Mouse (Mus musculus) heart, adult 8-10 months (tissue): ENCODE data around the gene Rbm14. TPM values are rescaled to one million over a fixed set of nuclear protein-coding genes. Genes with fewer than 3 reads are reported as not detected.
"Not testable (repeated sequence)": the region's sequence is repeated elsewhere in the genome, so short reads cannot be mapped to it uniquely, and the experiment has no call there.

ENCODE experiments used
- DNase-seq: peaks from one replicate; pipeline ENCODE4 v3.0.0; 2022; ENCODE audit warnings: low spot score
- total RNA-seq, 4 experiments: library from RNA; stranded (reverse); gene quantifications; 2 replicates each; pipeline ENCODE4 v1.2.4; 2022

Gene Rbm14
- total RNA-seq, 4 experiments from 2014 or later: 16.4 to 23.3 (median 17.3) TPM

DNA sequence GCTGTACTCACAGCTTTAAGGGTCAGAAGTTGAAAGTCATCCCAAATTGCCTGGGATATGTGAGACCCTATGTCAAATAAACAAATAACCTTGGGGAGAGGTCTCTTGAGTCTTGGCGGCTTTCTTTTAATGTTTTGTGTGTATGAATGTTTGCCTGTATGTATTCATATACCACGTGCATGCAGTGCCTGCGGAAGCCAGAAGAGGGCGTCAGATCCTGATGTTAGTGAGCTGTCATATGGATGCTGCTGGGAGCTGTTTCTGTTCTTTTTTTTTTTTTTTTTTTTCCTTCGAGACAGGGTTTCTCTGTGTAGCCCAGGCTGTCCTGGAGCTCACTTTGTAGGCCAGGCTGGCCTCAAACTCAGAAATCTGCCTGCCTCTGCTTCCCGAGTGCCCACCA, 1.6 kb upstream of the Rbm14 start:
- DNase-seq: no peak

DNA sequence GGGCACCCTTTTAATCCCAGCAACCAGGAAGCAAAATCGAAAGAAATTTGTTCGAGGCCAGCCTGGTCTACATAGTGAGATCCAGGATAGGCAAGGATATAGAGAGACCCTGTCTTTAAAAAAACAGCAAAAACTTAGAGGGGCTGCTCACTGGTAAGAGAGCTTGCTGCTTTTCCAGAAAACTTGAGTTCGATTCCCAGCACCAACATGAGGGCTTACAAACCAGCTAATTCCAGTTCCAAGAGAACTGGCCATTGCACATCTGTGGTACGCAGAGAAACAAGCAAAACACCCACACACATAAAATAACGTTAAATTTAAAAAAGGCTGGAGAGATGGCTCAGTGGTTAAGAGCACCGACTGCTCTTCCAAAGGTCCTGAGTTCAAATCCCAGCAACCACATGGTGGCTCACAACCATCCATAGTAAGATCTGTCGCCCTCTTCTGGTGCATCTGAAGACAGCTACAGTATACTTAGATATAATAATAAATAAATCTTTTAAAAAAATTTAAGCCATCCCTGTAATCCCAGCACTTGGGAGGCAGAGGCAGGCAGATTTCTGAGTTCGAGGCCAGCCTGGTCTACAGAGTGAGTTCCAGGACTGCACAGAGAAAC, 1.0 kb upstream of the Rbm14 start:
- not testable (repeated sequence) for DNase-seq

DNA sequence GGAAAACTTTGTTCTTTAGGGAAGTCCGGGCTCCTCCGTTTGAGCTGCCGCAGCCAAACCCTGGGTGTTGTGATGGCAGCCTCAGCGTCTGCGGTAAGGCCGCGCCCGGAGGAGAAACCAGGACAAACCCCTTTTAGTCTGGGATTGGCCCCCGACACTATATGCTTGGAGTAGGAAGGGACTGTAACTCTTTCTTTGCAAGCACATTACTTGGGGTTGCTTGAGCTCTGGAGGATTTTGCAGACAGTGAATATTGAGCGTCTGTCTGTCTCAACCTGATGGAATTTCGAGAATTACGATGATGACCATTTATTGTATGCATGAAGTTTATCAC, 442 bp upstream of the Rbm14 start:
- no peak for DNase-seq

DNA sequence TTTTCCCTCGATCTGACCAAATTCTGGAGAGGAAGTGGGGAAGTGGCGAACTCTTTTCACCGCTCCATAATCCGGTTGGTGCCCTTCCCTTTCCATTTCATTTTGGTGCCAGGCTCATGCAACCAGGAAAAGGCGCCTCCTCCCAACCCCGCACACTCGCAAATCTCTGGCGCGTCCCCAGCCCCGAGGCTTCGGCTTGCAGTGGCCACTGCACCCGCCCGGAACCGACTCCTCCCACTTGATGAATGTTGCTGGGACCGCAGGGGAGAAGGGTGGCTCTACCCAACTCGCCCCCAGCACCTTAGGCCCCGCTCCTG, 730 bp downstream of the Rbm14 start:
- DNase-seq: peak; percentile 20

DNA sequence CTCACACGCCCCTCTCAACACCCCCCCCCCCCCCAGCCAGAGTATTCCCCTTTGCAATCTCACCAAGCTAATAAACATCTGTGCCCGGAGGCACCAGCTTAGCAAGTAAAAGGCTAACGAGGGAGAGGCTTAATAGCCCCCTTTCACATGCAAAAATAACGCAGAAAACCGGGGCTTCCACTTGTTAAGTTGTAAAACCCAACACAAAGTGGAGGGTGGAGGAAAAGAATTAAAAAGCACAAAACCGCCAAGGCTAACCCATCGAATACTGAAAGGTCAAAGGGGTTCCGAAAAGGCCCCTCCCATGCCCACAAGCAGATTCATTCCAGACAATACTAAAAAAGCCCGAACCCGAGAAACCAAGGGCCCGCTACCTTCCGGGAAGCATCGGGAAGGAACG, 1.1 kb downstream of the Rbm14 start:
- no peak for DNase-seq

DNA sequence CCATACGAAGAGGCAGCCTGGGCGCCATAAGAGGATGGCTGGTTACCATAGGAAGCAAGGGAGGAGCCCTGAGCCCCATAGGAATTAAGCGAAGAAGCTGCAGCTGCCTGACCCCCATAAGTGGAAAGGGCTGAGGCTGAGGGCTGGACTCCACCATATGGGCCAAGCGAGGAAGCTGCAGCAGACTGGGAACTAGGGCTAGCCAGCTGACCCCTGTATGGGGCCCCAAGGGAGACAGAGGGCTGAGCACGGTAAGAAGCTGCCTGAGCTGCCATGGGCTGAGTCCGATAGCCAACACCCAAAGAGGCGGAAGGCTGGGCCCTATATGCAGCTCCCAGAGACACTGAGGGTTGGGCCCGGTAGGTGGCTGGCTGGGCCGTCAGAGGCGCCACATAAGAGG, 8.2 kb downstream of the Rbm14 start:
- no peak for DNase-seq

DNA sequence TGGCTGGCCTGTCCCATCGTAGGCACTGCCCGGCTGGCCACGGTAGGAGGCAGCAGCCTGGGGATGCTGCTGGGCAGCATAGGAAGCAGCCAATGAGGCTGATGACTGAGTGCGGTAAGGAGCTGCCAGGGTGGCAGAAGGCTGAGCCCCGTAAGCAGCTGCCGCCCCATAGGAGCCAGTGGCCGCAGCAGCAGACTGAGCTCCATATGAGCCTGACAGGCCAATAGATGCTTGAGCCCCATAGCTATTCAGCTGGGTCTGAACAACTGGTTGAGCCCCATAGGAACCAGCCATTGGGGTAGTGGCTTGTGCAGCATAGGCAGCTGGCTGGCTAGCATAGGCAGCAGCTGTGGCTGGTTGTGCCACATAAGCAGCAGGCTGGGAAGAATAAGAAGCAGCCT, 8.7 kb downstream of the Rbm14 start:
- DNase-seq: no peak

DNA sequence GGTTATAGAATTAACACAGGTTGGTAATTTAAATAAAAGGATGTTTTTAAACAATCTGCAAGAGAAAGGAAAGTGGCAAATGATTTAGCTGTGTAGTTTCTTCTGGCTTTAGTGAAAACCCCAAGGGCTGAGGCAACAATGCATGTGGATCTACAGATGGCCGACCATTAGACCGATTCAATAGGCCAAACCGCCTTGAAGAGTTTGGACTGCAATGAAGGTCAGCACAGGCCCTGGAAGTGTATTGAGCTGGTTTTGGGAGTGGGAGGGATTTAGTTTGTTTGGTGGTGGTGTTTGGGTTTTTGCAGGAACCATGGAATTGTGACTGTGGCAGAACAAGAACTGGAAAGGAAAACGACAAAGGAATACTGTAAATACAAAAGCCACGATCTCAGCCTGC, 12.4 kb downstream of the Rbm14 start:
- no peak for DNase-seq

DNA sequence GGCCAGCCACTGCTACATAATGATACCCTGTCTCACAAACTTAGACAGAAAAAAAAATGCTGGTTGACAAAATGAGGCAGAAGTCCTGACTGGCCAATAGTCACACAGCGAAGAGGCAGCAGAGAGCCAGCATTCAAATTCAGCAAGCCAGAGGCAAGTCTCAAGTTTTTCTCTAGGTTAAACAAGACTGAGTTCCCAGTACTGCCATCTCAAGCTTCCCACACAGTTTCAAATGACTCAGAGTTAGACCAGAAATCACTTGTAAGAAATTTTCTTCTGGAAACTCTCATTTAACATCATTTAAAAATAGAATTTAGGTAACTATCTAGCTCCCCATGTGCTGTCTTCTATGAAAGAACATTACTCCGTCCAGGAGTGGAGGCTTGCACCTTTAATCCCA, 13.6 kb downstream of the Rbm14 start:
- DNase-seq: no peak

DNA sequence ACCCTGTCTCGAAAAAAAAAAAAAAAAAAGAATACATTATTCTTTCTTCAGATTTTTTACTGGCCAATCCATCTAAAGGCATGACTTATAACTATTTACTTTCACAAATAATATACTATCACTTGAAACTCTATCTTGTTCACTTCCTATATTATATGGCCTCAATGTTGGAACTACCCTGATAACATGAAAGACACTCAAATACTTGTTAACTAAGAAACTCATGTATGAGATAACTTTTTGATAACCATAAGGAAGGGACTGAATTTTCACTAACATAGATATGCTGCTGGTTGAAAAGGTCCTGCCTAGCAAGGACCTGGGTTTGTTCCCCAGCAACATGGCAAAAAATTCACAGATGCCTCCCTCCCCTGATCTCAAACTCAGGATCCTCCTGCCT, 15.5 kb downstream of the Rbm14 start:
- DNase-seq: no peak

DNA sequence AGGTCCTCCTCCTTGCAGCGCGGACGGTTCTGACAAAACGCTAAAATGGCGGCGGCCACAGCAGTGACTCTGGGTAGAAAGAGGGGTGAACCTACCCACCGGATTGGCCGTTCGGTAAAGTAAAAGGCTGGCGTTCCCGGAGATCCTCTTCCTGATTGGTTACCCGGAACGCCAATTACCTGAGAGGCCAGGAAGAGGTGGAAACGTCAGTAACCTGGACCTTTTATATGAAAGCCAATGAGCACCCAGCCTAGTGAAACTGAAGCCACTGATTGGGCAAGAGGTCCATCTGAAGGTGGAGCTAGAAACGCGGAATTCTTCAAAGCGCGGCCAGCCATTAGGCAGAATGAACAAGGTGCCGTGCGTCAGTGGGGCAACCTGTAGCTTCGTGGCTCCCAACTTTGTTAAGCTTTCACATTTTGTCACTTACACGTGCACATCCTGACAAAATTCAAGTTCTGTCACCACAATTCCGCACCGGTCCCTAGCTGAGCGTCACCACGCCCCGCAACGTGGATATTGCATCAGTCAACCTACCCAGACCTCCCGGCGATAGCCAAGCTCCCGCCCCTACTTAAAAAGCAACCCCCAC, 17.5 kb downstream of the Rbm14 start, which contains the start of gene Rbm4:
Gene Rbm4, minus strand, starts transcription at position 71 of the 592 bp plus-strand sequence.
- peak; percentile 100 for DNase-seq

DNA sequence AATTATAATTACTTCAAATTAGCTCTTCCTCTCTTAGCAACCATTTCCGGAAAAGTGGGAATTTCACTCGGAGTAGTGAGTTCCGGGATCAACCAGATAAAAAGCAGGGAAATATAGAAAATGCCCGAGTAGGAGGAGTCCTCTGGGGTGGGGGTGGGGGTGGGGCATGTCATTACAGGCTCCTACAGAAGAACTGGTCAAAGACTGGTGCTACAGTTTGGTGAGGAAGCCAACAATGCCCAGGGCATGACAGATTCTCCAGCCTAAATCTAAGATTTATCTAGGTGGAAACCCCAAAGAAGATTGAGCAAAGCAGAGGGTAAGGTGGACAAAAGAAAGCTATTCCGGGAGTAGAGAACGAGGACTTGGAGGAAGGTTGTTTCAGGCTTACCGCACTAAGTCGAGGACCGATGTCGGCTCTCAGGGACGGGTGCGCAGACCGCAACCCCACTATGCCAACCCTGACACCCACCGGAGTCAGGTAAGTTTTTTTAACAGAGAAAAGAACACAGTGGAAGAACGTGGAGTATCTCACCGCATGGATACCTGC, 18.1 kb downstream of the Rbm14 start:
- DNase-seq: no peak

DNA sequence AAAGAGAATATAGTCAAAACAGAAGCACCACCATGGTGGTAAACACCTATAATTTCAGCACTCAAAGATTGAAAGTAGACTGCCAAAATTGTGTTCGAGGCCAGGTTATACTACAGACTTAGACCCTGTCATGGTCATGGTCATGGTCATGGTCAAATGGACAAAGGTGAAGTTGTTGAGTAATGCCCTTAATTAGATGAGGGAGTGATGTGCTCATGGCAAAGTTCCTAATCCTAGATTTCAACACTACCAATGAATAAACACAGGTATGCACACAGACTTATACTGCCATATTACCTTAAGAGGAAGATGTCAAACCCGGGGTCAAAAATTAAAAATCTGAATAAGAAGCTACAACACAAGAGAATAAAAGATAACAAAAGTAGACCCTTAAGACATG, 25.1 kb downstream of the Rbm14 start:
- no peak for DNase-seq

DNA sequence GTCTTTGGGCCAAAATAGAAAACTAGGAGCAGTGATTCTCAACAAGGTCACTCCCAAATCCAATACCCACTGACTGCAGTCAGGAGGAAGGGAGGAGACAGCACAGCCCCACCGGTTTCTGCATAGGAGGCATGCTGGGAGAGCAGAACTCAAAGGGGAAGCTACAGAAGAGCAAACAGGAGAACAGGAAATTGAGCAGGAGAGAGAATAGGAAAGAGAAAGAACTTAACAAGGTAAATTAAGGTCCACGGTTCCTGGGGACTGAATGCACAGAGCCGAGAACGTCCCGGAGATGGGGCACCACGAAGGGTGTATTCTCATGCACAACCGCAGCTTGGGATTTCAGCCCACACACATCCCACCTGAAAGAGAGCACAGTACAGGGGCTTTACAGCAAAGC, 26.2 kb downstream of the Rbm14 start:
- no peak for DNase-seq

DNA sequence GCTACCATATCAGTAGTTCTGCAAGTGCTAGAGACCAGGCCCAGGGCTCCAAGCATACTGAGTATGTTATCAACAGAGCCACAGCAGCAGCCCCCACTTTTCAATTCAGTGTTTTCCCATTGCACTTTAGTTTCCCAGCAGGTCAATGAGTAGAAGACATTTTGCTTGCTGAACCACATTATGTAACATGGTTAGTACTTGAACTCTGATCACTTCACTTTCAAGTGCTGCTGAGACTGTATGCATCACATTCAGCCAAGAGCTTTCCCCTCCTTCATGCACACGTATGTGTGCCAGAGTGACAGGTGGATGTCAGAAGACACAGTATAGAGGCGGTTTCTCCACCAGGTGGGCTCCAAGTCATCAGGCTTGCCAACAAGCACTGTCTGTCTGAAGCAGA, 28.5 kb downstream of the Rbm14 start:
- DNase-seq: no peak

DNA sequence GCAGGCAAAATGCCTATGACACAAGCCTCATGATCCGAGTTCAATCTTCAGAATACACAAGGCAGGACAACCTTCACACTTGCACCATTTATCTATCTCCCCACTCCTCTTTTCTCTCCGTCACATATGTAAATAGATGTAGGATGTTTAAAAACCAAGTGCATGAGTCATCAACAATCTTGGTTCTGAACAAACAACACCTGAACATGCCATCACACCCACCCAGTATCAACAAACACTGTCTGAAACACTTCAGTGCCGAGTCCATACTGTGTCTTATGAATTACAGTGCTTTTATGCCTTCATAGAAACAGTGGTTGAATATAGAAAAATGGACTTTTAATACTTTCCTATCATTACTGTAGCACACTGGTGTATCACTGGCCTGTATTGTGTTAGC, 38.6 kb downstream of the Rbm14 start:
- DNase-seq: no peak

DNA sequence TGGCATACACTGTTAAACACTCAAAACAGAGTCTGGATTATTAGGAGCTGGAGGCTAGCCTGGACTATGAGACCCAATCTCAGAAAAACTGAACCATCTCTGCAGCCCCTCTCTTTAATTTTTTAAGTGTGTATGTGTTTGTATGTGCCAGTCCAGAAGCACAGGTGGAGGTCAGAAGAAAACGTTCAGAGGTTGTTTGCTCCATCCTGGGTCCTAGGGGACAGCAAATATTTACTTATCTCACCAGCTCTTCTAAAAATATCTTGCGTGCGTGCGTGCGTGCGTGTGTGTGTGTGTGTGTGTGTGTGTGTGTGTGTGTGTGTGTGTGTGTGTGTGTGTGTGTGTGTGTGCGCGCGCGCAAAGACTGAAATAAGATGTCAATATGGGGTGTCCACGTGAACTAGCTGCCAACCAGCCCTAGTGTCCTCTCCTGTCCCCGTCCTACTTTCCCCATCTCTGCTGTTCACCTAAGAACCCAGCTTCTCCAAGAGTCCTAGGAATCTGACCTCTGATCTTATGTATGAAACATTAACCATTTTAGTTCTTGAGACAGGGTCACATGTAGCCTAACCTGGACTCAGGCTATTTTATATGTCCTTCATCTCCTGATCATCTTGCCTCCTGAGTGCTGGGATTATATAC, 43.8 kb downstream of the Rbm14 start:
- DNase-seq: no peak

DNA sequence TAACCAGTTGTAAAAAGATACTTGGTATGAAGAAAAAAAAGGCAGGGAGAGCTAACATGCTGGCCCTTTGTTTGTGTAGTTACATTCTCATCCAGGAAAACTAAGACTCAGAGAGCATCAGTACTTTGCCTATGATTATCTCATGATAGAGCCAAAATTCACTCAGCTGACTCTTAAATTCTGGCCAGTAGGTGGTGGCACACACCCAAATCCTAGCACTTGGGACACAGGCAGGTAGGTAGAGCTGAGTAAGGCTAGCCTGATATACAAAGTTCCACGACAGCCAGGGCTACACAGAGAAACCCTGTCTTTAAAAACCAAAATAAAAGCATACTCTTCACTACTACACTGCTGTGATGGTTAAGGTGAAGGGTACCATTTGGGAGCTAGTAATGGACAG, 48.6 kb downstream of the Rbm14 start:
- DNase-seq: no peak

DNA sequence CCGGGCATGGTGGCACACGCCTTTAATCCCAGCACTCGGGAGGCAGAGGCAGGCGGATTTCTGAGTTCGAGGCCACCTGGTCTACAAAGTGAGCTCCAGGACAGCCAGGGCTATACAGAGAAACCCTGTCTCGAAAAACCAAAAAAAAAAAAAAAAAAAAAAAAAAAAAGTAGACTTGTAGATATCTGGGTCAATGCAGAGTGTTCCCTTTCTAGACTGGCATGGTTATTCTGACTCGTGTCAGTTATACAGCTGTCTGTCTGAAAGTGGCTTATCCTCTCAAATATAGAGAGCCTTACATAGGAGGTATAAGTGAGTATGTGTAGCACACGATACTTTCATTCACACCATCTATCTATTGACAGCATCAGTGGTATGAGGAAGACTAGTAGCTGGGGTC, 50.9 kb downstream of the Rbm14 start:
- DNase-seq: not testable (repeated sequence)

DNA sequence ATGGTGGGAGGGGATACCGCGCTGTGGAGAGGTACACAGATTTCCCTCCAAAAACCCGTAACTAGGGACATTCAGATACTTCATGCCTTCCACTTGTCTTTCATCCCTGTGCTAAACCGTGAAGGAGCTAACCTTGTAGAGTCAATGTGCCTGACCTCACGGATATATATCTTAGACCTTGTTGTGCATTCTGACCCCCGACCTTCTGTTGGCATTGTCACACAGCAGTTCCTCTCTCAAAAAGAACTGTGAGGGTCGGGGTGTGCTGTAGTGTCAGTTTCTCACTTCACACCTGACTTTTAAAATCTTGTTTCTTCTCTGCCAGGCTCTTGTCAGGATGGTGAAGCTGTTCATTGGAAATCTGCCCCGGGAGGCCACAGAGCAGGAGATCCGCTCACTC, 54.5 kb downstream of the Rbm14 start:
- no peak for DNase-seq

DNA sequence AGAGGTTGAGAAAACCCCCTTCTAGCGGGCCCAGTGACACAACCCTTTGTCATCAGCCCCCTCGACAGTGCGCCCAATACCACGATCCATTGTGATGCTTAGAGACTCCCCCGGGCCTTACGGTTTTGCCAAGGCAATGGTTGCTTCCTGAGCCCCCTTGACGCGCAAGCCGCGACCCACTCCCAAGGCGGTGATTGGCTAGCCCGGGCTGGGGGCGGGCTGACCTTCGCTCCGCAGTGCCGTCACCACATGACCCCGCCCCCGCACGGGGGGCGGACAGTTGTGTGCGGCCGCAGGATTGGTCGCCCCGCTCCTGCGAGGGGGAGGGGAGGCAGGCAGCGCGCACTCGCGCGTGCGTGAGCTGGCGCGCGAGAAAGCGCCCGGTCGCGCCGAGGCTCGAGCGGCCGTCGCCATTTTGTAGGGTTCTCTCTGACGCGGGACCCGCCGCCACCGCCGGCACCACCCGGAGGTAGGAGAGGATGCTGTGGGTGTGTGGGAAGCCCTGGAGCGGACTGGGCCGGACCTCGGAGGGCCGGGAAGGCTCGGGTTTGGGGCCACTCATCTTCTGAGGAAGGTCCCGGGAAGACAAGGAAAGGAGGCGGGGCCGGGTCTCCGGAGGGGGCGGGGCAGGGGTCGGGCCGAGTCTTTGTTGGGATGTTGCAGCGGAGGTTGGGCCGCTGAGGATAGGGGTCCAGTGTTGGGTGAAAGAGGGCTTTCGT, 55.1 kb downstream of the Rbm14 start, which contains the start of gene Rbm4b:
Gene Rbm4b, plus strand, starts transcription at position 305 of the 719 bp plus-strand sequence.
- peak; percentile 93 for DNase-seq

DNA sequence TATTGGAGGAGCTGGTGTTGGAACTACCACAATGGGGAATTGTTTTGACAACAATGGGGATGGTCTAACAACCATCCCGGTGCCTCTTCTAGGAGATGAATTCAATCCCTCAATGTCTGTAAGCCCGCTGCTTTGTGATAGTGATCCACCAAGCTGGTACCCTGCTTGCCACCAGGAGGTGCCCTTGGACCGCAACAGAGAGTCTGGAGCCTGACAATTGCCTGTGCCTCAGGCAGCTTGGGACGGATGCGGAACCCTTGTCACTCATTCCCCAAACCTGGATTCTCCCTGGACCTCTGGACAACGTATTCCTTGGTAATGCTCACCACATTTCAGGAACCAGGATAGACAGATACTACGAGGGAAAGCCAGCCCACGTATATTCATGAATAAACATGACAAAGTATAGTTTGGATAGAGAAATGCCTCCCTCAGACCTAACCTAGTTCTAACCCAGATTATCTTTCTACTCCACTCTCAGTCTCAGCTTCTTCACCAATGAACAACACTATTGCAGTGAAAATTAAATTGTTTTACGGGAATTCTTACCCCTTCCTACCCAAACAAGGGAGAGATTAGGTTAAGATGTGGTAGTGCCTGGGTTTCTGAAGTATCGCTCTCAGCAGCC, 55.8 kb downstream of the Rbm14 start:
- DNase-seq: peak; percentile 90
